Mouse (Mus musculus): ENCODE data around the gene Mefv. TPM values are rescaled to one million over a fixed set of nuclear protein-coding genes. Genes with fewer than 3 reads are reported as not detected.

The Mefv gene
- not detected in 2 replicates for polyA plus RNA-seq (2015; fragmentation: Nextera tagmentation; extraction: Ambion mirVana)

- no peak within 1 kb of the TSS for H3K27ac ChIP-seq
- ATAC-seq (ENCODE audit: low FRiP score, low read depth), result no peak
- 86% methylated on average over 6 of the region's 6 CpGs for WGBS
- H3K9ac ChIP-seq, result no peak within 1 kb of the TSS
- H3K36me3 ChIP-seq, result no peaks in the 10 kb centered on the region
- H3K4me2 ChIP-seq (replicated peaks), result no peak within 1 kb of the TSS
- H3K4me1 ChIP-seq, result no peaks in the 10 kb centered on the region
- H3K27me3 ChIP-seq, result no peaks in the 10 kb centered on the region
- H3K4me3 ChIP-seq, result no peak within 1 kb of the TSS
- no peaks in the 10 kb centered on the region for H3K9me3 ChIP-seq
Measured at GRCm38 (mm10) chr16:3717980-3718379, at the start of gene Mefv. Gene Mefv (minus strand): TSS chr16:3718097.

DNA sequence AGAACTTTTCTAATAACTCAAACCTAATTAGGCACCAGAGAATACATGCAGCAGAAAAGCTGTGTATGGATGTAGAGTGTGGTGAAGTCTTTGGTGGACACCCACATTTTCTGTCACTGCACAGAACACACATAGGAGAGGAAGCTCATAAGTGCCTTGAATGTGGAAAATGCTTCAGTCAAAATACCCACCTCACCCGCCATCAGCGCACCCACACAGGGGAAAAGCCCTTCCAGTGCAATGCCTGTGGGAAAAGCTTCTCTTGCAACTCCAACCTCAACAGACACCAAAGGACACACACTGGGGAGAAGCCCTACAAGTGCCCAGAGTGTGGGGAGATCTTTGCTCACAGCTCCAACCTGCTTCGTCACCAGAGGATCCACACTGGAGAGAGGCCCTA, 31.1 kb upstream of the Mefv start:
- Histone ChIP-seq H3K36me3 (peaks cover 71% of the 10 kb centered on the region), H3K9ac (no peak overlapping the region), H3K4me1 (peaks cover 19% of the 10 kb centered on the region), H3K27me3 (no peaks in the 10 kb centered on the region), H3K4me3 (no peak overlapping the region), H3K9me3 (peaks cover 28% of the 10 kb centered on the region), H3K27ac (no peak overlapping the region), H3K4me2 (replicated peaks) (no peak overlapping the region)
- 98% methylated on average over 3 of the region's 3 CpGs for WGBS
- no peak for ATAC-seq (ENCODE audit: low FRiP score, low read depth)

DNA sequence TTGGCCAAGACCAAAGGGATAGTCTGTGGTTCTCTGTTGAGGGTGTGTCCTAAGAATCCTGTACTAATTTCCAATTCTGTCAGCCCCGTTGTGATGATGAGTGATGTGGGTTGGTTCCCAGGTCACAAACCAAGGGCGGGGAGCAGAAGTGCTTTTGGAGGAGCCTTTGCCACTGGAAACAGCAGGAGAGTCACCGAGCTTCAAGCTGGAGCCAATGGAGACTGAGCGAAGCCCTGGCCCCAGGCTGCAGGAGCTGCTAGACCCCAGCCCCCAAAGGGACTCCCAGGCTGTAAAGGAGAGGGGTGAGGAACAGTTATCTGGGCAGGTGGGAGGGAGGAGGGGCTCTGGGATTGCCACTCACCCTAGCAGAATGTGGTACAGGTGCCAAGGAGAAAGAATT, 27.8 kb upstream of the Mefv start:
- peaks cover 49% of the 10 kb centered on the region for H3K36me3 ChIP-seq
- no peak for ATAC-seq (ENCODE audit: low FRiP score, low read depth)
- WGBS, result 85% methylated on average over 4 of the region's 4 CpGs
- peak overlapping the region; percentile 95 for H3K4me2 ChIP-seq (replicated peaks)
- H3K27ac ChIP-seq, result no peak overlapping the region
- H3K4me1 ChIP-seq, result peaks cover 22% of the 10 kb centered on the region
- peak overlapping the region; percentile 89 for H3K4me3 ChIP-seq
- no peaks in the 10 kb centered on the region for H3K27me3 ChIP-seq
- peak overlapping the region; percentile 90; the same call in 1 of the 2 replicates for H3K9ac ChIP-seq
- peaks cover 28% of the 10 kb centered on the region for H3K9me3 ChIP-seq

DNA sequence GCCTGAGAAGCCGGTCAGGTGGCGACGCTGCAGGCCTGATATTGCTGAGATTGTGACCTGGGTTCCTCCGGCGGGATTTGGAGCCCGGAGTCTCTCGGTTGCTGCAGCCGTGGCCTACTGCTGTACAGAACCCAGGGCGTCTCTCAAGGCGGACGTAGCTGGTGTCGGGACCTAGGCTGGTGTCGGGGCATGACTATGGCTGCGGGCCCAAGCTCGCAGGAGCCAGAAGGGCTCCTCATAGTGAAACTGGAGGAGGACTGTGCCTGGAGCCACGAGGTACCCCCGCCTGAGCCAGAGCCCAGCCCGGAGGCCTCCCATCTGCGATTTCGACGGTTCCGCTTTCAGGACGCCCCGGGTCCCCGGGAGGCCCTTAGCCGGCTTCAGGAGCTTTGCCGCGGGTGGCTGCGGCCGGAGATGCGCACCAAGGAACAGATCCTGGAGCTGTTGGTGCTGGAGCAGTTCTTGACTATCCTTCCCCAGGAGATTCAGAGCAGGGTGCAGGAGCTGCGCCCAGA, 26.3 kb upstream of the Mefv start:
- Histone ChIP-seq H3K27me3 (no peaks in the 10 kb centered on the region), H3K36me3 (peaks cover 35% of the 10 kb centered on the region), H3K4me1 (peaks cover 22% of the 10 kb centered on the region), H3K9me3 (peaks cover 17% of the 10 kb centered on the region), H3K9ac (peak overlapping the region; percentile 90), H3K4me3 (peak overlapping the region; percentile 89), H3K4me2 (replicated peaks) (peak overlapping the region; percentile 95), H3K27ac (peak overlapping the region; percentile 79)
- ATAC-seq (ENCODE audit: low FRiP score, low read depth), result no peak; the same call in 1 of the 2 replicates
- WGBS, result under 1% methylated on average over 32 of the region's 32 CpGs

GRCm38 (mm10) chr16:3743503-3744185, 25.7 kb upstream of the Mefv start, which contains the start of gene Zfp263:
Gene Zfp263 (plus strand): TSS chr16:3744093.
- Histone ChIP-seq H3K27me3 (no peaks in the 10 kb centered on the region), H3K9me3 (peaks cover 11% of the 10 kb centered on the region), H3K4me3 (peak within 1 kb of the TSS; percentile 89), H3K4me1 (peaks cover 22% of the 10 kb centered on the region), H3K36me3 (peaks cover 29% of the 10 kb centered on the region), H3K27ac (peak within 1 kb of the TSS; percentile 79), H3K4me2 (replicated peaks) (peak within 1 kb of the TSS; percentile 95), H3K9ac (peak within 1 kb of the TSS; percentile 90)
- ATAC-seq (ENCODE audit: low FRiP score, low read depth), result peak; percentile 99
- WGBS, result under 1% methylated on average over 42 of the region's 42 CpGs

DNA sequence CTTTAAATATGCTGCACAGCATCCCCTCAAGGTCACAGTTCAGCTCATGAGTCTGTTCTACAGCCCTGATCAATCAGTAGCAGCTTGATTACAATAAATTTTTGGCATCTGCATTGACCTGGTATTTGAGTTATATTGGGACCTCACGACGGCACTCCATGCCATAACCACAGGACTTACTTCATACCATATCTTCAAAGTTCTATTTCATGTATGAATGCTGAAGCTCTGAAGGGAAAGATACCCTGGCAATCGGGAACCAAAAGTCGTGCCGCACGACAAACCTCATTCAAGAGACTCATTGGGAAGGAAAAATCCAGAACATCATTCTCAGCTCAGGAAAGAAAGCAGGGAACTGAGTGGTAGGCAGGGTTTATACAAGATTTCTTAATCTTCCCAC, 24.6 kb upstream of the Mefv start:
- H3K4me3 ChIP-seq, result no peak overlapping the region
- H3K27ac ChIP-seq, result no peak overlapping the region
- H3K9ac ChIP-seq, result no peak overlapping the region
- H3K4me2 ChIP-seq (replicated peaks), result no peak overlapping the region
- peaks cover 19% of the 10 kb centered on the region for H3K36me3 ChIP-seq
- no peak for ATAC-seq (ENCODE audit: low FRiP score, low read depth)
- H3K9me3 ChIP-seq, result peaks cover 3% of the 10 kb centered on the region; the same call in 1 of the 2 replicates
- peaks cover 22% of the 10 kb centered on the region for H3K4me1 ChIP-seq
- WGBS, result 96% methylated on average over 6 of the region's 6 CpGs
- no peaks in the 10 kb centered on the region for H3K27me3 ChIP-seq

DNA sequence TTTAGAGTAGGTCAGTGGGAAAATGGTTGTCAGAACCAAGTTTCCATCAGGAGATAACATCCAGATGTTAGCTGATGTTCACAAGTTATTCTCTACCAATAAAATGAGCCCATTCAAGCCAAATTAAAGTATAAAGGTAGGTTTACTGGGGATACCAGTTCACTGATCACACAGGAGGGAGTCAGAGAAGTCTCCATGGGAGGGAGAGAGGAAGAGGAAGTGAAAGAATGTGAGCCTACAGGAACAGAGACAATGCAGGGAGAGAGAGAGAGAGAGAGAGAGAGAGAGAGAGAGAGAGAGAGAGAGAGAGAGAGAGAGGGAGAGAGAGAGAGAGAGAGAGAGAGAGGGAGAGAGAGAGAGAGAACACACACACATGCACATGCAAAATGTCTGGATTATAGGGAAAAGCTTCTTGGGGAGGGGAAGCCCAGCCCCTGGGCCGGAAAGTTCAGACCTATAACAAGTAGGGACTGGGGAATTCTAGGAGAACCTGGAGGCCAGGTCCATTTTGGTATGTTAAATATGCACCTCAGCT, 15.4 kb upstream of the Mefv start:
- Histone ChIP-seq H3K4me1 (no peaks in the 10 kb centered on the region), H3K9ac (no peak overlapping the region), H3K27me3 (no peaks in the 10 kb centered on the region), H3K4me2 (replicated peaks) (no peak overlapping the region), H3K36me3 (no peaks in the 10 kb centered on the region), H3K27ac (no peak overlapping the region), H3K9me3 (no peaks in the 10 kb centered on the region), H3K4me3 (no peak overlapping the region)
- no peak for ATAC-seq (ENCODE audit: low FRiP score, low read depth)
- 68% methylated on average over 1 of the region's 1 CpGs for WGBS

GRCm38 (mm10) chr16:3732612-3733011, 14.7 kb upstream of the Mefv start:
- Histone ChIP-seq H3K4me3 (no peak overlapping the region), H3K9ac (no peak overlapping the region), H3K27ac (no peak overlapping the region), H3K9me3 (no peaks in the 10 kb centered on the region), H3K4me1 (no peaks in the 10 kb centered on the region), H3K4me2 (replicated peaks) (no peak overlapping the region), H3K27me3 (no peaks in the 10 kb centered on the region), H3K36me3 (no peaks in the 10 kb centered on the region)
- 81% methylated on average over 4 of the region's 4 CpGs for WGBS
- ATAC-seq (ENCODE audit: low FRiP score, low read depth), result no peak

GRCm38 (mm10) chr16:3727980-3728720, 10.3 kb upstream of the Mefv start:
- no peak overlapping the region for H3K27ac ChIP-seq
- H3K36me3 ChIP-seq, result no peaks in the 10 kb centered on the region
- H3K9me3 ChIP-seq, result no peaks in the 10 kb centered on the region; the same call in 1 of the 2 replicates
- H3K9ac ChIP-seq, result no peak overlapping the region
- H3K4me1 ChIP-seq, result no peaks in the 10 kb centered on the region
- 82% methylated on average over 6 of the region's 6 CpGs for WGBS
- no peak overlapping the region for H3K4me2 ChIP-seq (replicated peaks)
- no peak overlapping the region for H3K4me3 ChIP-seq
- H3K27me3 ChIP-seq, result no peaks in the 10 kb centered on the region
- ATAC-seq (ENCODE audit: low FRiP score, low read depth), result no peak

DNA sequence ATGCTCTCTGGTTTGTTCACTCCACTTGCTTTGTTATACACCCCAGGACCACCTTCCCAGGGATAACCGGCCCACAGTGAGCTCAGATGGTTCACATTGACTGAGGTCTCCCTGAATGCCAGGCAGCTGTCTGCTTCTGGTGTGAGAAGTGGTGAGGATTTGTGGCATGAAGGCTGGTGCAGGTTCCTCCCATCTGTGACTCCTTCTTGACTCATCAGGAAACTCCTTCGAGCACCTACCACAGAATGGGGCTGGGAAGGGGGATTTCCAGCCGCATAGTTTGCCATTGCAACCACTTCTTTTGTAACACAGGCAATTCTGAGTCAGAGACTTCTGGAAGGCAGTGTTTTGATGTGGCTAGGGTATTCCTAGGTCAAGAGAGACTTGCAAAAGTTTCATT, 5.3 kb upstream of the Mefv start:
- 75% methylated on average over 3 of the region's 3 CpGs for WGBS

DNA sequence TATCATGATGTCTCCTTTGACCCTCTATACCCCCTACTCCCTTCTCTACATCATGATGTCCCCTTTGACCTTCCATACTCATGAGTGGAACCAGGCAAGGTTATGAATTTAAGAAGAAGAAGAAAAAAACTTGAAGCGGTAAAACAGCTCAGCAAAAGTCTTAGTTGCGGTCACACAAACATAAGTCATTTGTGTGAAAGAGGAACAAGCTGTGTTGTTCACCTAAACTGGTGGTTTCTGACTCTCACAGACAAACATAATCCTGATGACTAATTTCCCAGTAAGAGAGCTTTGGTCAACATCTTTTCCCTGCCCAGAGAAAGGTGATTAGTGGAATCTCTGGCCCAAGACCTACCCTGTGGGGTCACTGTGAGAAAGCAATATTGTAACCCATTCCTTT, 3.2 kb downstream of the Mefv start:
- Histone ChIP-seq H3K27ac (no peak overlapping the region), H3K9ac (no peak overlapping the region), H3K4me3 (no peak overlapping the region), H3K27me3 (no peaks in the 10 kb centered on the region), H3K4me1 (no peaks in the 10 kb centered on the region), H3K9me3 (no peaks in the 10 kb centered on the region), H3K4me2 (replicated peaks) (no peak overlapping the region), H3K36me3 (no peaks in the 10 kb centered on the region)
- 85% methylated on average over 2 of the region's 2 CpGs for WGBS
- no peak for ATAC-seq (ENCODE audit: low FRiP score, low read depth)

More for the DNA sequence above, 5.3 kb upstream of the Mefv start:
- Histone ChIP-seq H3K27me3 (no peaks in the 10 kb centered on the region), H3K9me3 (no peaks in the 10 kb centered on the region; the same call in 1 of the 2 replicates), H3K4me2 (replicated peaks) (no peak overlapping the region), H3K4me3 (no peak overlapping the region), H3K4me1 (no peaks in the 10 kb centered on the region), H3K36me3 (no peaks in the 10 kb centered on the region), H3K27ac (no peak overlapping the region), H3K9ac (no peak overlapping the region)
- ATAC-seq (ENCODE audit: low FRiP score, low read depth), result no peak

DNA sequence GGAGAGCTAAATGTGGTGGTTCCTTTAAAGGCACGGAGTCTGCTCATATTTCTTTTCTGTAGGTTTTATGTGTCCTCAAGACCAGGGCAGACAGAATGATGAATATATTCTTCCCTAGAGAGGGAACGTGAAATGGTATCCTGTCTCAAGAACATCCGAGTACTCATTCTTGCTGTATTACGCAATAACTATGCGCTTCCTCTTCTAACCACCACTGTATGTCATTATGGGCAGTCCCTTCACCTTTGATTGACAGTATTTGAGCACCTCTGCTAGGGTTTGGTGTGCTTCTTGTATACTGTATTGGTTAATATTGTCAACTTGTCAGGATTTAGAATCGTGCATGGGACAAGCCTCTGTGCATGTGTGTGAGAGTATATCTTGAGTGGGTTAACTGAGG, 11.2 kb downstream of the Mefv start:
- ATAC-seq (ENCODE audit: low FRiP score, low read depth), result no peak
- no peak overlapping the region for H3K4me2 ChIP-seq (replicated peaks)
- H3K4me3 ChIP-seq, result no peak overlapping the region
- H3K36me3 ChIP-seq, result no peaks in the 10 kb centered on the region
- H3K4me1 ChIP-seq, result no peaks in the 10 kb centered on the region
- no peaks in the 10 kb centered on the region for H3K27me3 ChIP-seq
- no peak overlapping the region for H3K27ac ChIP-seq
- H3K9me3 ChIP-seq, result no peaks in the 10 kb centered on the region
- 84% methylated on average over 6 of the region's 6 CpGs for WGBS
- H3K9ac ChIP-seq, result no peak overlapping the region

Data from limb, embryonic 13.5 days (tissue).